Mouse (Mus musculus) adipocyte (in vitro differentiated cells): ENCODE measurements around the gene Dot1l.

Source experiments
- DNase-seq: peaks from one replicate; pipeline ENCODE4 v3.0.0-alpha.2; 2016; ENCODE audit warnings: low spot score

Gene Dot1l

GRCm38 (mm10) chr10:80832818-80833217, 77.8 kb downstream of the Dot1l start:
- no peak for DNase-seq

GRCm38 (mm10) chr10:80835617-80836016, 80.6 kb downstream of the Dot1l start:
- no peak for DNase-seq

GRCm38 (mm10) chr10:80836949-80837379, 82.0 kb downstream of the Dot1l start:
- no peak for DNase-seq

- DNase-seq = no peak
Measured at GRCm38 (mm10) chr10:80837827-80838226, 82.8 kb downstream of the Dot1l start.

- DNase-seq = no peak
Measured at GRCm38 (mm10) chr10:80838346-80838912, 83.4 kb downstream of the Dot1l start.

GRCm38 (mm10) chr10:80839848-80840247, 84.8 kb downstream of the Dot1l start:
- DNase-seq = no peak

GRCm38 (mm10) chr10:80841685-80842084, 86.7 kb downstream of the Dot1l start:
- no peak for DNase-seq

GRCm38 (mm10) chr10:80842334-80842733, 87.3 kb downstream of the Dot1l start:
- DNase-seq = no peak

- DNase-seq = no peak
Measured at GRCm38 (mm10) chr10:80843087-80843930, 88.3 kb downstream of the Dot1l start.

- DNase-seq = no peak
Measured at GRCm38 (mm10) chr10:80843931-80844547, 89.0 kb downstream of the Dot1l start, which contains the start of gene Lingo3. TSS of gene Lingo3 (minus strand) at chr10:80844039.
